Mouse (Mus musculus) forebrain, embryonic 14.5 days (tissue): ENCODE data around the gene Copg2. TPM values are rescaled to one million over a fixed set of nuclear protein-coding genes. Genes with fewer than 3 reads are reported as not detected.
A peak's percentile ranks its signal among the peaks of the same experiment; 100 is the strongest.

ENCODE experiments used
- ATAC-seq: fragments of 200-750 bp; cut with Nextera tagmentation; 2 replicates; pipeline ENCODE4 v1.8.0; 2017; ENCODE audit warnings: mild to moderate bottlenecking, moderate library complexity
- DNase-seq: peaks from one replicate; pipeline ENCODE4 v3.0.0-alpha.2; 2015; ENCODE audit warnings: low spot score
- H3K27ac ChIP-seq: fragments of 300-500 bp; sonication (generic); 2 replicates; pipeline ENCODE4 v1.5.1; 2014; ENCODE audit warnings: low read depth, mild to moderate bottlenecking, control low read depth, low read length, moderate library complexity
- H3K27me3 ChIP-seq: fragments of 300-500 bp; sonication (generic); replicated peaks from 2 replicates; pipeline ENCODE4 v1.6.1; 2014; ENCODE audit warnings: low read length, control low read depth, mixed read lengths; ENCODE audit not compliant: control insufficient read depth, insufficient read depth
- H3K36me3 ChIP-seq: fragments of 300-500 bp; sonication (generic); 2 replicates; pipeline ENCODE4 v1.6.1; 2014; ENCODE audit warnings: low read length, control low read depth; ENCODE audit not compliant: control insufficient read depth, insufficient read depth
- H3K4me1 ChIP-seq: fragments of 300-500 bp; sonication (generic); 2 replicates; pipeline ENCODE4 v1.6.1; 2014; ENCODE audit warnings: antibody characterized with exemption, low read length, control low read depth; ENCODE audit not compliant: control insufficient read depth, insufficient read depth
- H3K4me2 ChIP-seq: fragments of 300-500 bp; sonication (generic); 2 replicates; pipeline ENCODE4 v1.6.1; 2014; ENCODE audit warnings: mild to moderate bottlenecking, control low read depth, low read length
- H3K4me3 ChIP-seq: fragments of 300-500 bp; sonication (generic); 2 replicates; pipeline ENCODE4 v1.5.1; 2014; ENCODE audit warnings: low read depth, low read length, control low read depth
- H3K9ac ChIP-seq: fragments of 300-500 bp; sonication (generic); 2 replicates; pipeline ENCODE4 v1.6.1; 2014; ENCODE audit warnings: mild to moderate bottlenecking, low read length, control low read depth, moderate library complexity
- H3K9me3 ChIP-seq: fragments of 300-500 bp; sonication (generic); replicated peaks from 2 replicates; pipeline ENCODE4 v1.6.1; 2016; ENCODE audit warnings: low read length, control low read depth, mixed read lengths; ENCODE audit not compliant: control insufficient read depth
- WGBS: fragments of 180-500 bp; shearing (Covaris S2); extraction: QIAGEN DNeasy Blood & Tissue Kit; methylation state at CpG from one replicate; pipeline ENCODE4 v1.1.7; 2014; 5-methylcytosine and 5-hydroxymethylcytosine counted together
- polyA plus RNA-seq: library from polyadenylated mRNA; unstranded; fragments of >200 nt; fragmentation: Nextera tagmentation; extraction: Ambion mirVana; gene quantifications from 2 replicates; pipeline ENCODE4 v1.2.1, GENCODE M21; 2014

Gene Copg2
- polyA plus RNA-seq, 1 experiment from 2014 or later = 37.2 TPM

GRCm38 (mm10) chr6:30739177-30739747, 157.3 kb downstream of the Copg2 start:
- Histone ChIP-seq H3K9me3 (peaks cover 27% of the 10 kb centered on the region), H3K4me1 (no peaks in the 10 kb centered on the region; the same call in 1 of the 2 replicates), H3K9ac (peak overlapping the region; percentile 83), H3K27ac (no peak overlapping the region), H3K27me3 (no peaks in the 10 kb centered on the region), H3K4me2 (peak overlapping the region; percentile 64), H3K36me3 (peaks cover 27% of the 10 kb centered on the region), H3K4me3 (peak overlapping the region; percentile 54)
- no peak for ATAC-seq
- WGBS = 46% methylated on average over 10 of the region's 10 CpGs
- peak; percentile 56 for DNase-seq

GRCm38 (mm10) chr6:30738464-30739006, 158.1 kb downstream of the Copg2 start:
- Histone ChIP-seq H3K36me3 (peaks cover 19% of the 10 kb centered on the region), H3K9me3 (peaks cover 27% of the 10 kb centered on the region), H3K4me2 (peak overlapping the region; percentile 64), H3K27ac (peak overlapping the region; percentile 87; the same call in 1 of the 2 replicates), H3K4me1 (peaks cover 5% of the 10 kb centered on the region; the same call in 1 of the 2 replicates), H3K27me3 (no peaks in the 10 kb centered on the region), H3K9ac (peak overlapping the region; percentile 83), H3K4me3 (peak overlapping the region; percentile 54)
- ATAC-seq (no peak), DNase-seq (no peak)
- 56% methylated on average over 20 of the region's 20 CpGs for WGBS

GRCm38 (mm10) chr6:30737548-30738463, 158.8 kb downstream of the Copg2 start:
- DNase-seq = peak; percentile 86
- Histone ChIP-seq H3K4me1 (peaks cover 7% of the 10 kb centered on the region), H3K27me3 (no peaks in the 10 kb centered on the region), H3K9ac (peak overlapping the region; percentile 83), H3K9me3 (peaks cover 27% of the 10 kb centered on the region), H3K4me3 (peak overlapping the region; percentile 54), H3K4me2 (peak overlapping the region; percentile 64), H3K36me3 (peaks cover 13% of the 10 kb centered on the region), H3K27ac (peak overlapping the region; percentile 87)
- WGBS = 54% methylated on average over 63 of the region's 66 CpGs
- ATAC-seq = peak; percentile 77

GRCm38 (mm10) chr6:30736864-30737547, 159.6 kb downstream of the Copg2 start:
- ATAC-seq (peak; percentile 76), DNase-seq (peak; percentile 91)
- 52% methylated on average over 29 of the region's 29 CpGs for WGBS
- H3K4me3 ChIP-seq = peak overlapping the region; percentile 54
- peaks cover 7% of the 10 kb centered on the region for H3K4me1 ChIP-seq
- no peaks in the 10 kb centered on the region for H3K27me3 ChIP-seq
- peak overlapping the region; percentile 64 for H3K4me2 ChIP-seq
- peaks cover 27% of the 10 kb centered on the region for H3K9me3 ChIP-seq
- peaks cover 6% of the 10 kb centered on the region; the same call in 1 of the 2 replicates for H3K36me3 ChIP-seq
- peak overlapping the region; percentile 83 for H3K9ac ChIP-seq
- H3K27ac ChIP-seq = peak overlapping the region; percentile 87

- Histone ChIP-seq H3K27ac (peak overlapping the region; percentile 87), H3K9me3 (peaks cover 27% of the 10 kb centered on the region), H3K4me2 (peak overlapping the region; percentile 64), H3K9ac (peak overlapping the region; percentile 83; the same call in 1 of the 2 replicates), H3K27me3 (no peaks in the 10 kb centered on the region), H3K36me3 (peaks cover 4% of the 10 kb centered on the region; the same call in 1 of the 2 replicates), H3K4me3 (no peak overlapping the region), H3K4me1 (peaks cover 7% of the 10 kb centered on the region)
- WGBS = 46% methylated on average over 13 of the region's 13 CpGs
- peak; percentile 19 for ATAC-seq
- DNase-seq = peak; percentile 65
These were observed 160.2 kb downstream of the Copg2 start for GRCm38 (mm10) chr6:30736372-30736762.

GRCm38 (mm10) chr6:30735728-30736371, 160.7 kb downstream of the Copg2 start:
- H3K27me3 ChIP-seq = no peaks in the 10 kb centered on the region
- DNase-seq (peak; percentile 52), ATAC-seq (no peak)
- peak overlapping the region; percentile 11 for H3K4me3 ChIP-seq
- peak overlapping the region; percentile 49 for H3K9ac ChIP-seq
- peak overlapping the region; percentile 87 for H3K27ac ChIP-seq
- H3K4me2 ChIP-seq = peak overlapping the region; percentile 64
- 48% methylated on average over 15 of the region's 15 CpGs for WGBS
- peaks cover 7% of the 10 kb centered on the region for H3K4me1 ChIP-seq
- H3K9me3 ChIP-seq = peaks cover 27% of the 10 kb centered on the region
- H3K36me3 ChIP-seq = peaks cover 4% of the 10 kb centered on the region; the same call in 1 of the 2 replicates

- no peaks in the 10 kb centered on the region for H3K27me3 ChIP-seq
- DNase-seq = no peak
- H3K9ac ChIP-seq = peak overlapping the region; percentile 49
- H3K36me3 ChIP-seq = no peaks in the 10 kb centered on the region
- peak overlapping the region; percentile 11 for H3K4me3 ChIP-seq
- peaks cover 7% of the 10 kb centered on the region for H3K4me1 ChIP-seq
- H3K4me2 ChIP-seq = peak overlapping the region; percentile 64
- ATAC-seq = no peak
- H3K9me3 ChIP-seq = peaks cover 27% of the 10 kb centered on the region
- 51% methylated on average over 22 of the region's 22 CpGs for WGBS
- H3K27ac ChIP-seq = peak overlapping the region; percentile 87
These were observed 161.4 kb downstream of the Copg2 start for GRCm38 (mm10) chr6:30734988-30735727.
